Mouse (Mus musculus) adrenal gland (tissue): ENCODE results near the gene Samd4.

Experiments used
- intact Hi-C: fragments of 180-260 bp; cut with DNase I; formaldehyde crosslinking; loops from one replicate; pipeline ENCODE4 v1.15.1; 2025

Gene Samd4

DNA sequence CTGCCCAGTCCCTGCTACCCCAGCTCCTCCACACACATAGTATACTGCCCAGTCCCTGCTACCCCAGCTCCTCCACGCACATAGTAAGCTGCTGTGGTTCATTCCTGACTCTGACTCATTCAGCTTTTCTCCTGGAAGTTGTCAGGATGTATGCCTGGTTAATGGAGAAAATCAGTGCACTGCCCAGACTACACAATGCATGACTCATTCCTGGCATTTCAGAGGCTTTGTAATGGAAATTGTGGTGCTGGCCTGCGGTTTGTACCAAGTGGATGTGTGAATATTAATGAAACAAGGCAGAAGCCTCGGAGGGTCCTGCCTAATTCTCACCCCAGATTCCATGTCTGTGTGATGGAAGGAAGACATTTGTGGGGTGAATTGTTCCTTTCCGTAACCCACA lies 107.0 kb downstream of the Samd4 start:
- intact Hi-C loops = no loop called here

DNA sequence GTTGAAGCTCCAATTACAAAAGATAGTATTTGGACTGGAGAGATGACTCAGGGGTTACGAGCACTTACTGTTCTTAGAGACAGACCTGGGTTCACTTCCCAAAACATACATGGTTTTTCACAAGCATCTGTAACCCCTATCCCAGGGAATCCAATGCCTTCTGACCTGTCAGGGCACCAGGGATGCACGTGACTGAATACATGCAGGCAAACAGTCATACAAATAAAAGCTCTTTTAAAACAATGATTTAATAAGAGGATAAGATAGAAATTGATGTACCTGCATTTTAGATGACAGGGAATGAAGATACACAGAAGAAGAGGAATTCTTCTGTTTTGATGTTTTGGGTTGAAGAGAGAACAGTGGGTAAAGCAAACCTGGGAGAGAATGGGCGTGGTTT lies 107.8 kb downstream of the Samd4 start:
- intact Hi-C loops = no loop called here

DNA sequence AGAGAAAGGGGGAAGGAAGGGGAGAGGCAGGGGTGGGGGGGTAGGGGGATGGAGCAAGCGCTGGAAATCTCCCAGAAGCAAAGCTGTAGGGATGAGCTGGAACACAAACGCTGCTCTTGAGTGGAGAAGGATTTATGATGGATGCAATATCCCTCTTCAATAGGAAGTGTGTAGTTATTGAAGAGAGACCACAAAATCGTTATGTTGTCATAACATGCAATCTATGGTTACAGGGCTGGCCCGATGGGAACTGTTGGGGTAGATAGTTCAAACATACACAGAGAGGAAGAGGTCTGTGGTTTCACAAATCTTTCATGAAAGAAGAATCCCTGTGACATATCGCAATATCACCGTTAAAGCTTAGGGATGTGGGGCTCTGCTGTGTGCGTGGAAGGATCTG lies 112.0 kb downstream of the Samd4 start:
- intact Hi-C loops = no loop called here

DNA sequence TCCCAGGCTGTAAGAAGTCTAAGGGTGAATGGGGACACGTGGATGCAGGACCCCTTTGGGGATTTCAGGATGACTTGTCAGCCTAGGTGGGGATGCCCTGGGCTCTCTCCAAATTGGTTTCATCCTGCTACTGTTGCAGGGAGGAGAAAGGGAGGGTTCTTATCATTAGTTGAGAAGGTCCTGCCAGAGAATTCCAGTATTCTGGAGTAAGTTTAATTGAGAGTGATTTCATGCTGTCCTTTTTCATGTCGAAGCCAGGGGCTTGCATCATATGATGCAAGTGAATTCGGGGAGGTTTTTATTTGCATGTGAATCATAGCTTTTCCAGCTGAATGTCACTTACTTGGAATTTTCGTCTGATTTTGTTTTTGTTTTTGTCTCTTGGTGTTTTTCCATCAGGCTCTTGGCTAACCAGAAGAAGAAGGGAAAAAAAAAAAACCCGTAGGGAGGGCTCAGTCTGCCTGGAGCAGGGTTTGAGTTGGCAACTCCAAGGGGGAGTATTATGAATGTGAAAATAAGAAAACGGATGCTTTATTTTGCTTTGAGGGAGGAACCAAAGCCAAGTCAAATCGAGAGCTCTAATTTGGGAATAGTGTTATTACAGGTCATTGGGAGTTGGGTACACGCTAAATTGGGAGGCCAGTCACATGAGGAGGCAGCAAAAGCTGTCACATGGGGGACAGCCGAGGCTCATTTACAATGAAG lies 116.8 kb downstream of the Samd4 start:
- intact Hi-C loops = loop anchor here (5.0 to 10.0 kb wide), 2 partner anchors 88 to 255 kb away; no protein-coding TSS in a partner anchor

DNA sequence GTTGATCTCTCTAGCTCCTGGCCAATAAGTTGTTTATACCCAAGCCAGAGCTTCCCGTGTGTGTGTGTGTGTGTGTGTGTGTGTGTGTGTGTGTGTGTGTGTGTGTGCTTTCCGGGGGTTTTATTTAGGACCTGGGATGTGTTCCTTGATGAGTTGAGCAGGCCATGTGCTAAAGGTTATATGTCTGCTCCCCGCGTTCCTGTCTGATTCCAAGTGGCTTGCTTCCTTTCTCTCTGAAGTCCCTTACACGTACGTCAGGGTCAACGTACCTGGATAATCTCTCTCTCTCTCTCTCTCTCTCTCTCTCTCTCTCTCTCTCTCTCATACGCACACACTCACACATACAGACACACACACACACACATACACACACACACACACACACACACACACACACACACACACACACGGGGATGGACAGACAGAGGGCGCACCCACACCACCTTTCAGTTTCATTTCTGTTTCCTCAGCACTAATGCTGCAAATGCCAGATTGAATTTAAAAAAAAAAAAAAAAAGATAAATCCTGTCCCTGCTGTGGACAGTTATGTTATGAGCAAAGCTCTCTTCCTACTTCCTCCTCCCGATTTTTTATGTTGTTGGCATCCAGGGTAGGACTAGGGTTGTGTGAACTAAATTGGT lies 117.6 kb downstream of the Samd4 start:
- intact Hi-C loops = loop anchor here (5.0 to 10.0 kb wide), 2 partner anchors 87 to 255 kb away; no protein-coding TSS in a partner anchor

DNA sequence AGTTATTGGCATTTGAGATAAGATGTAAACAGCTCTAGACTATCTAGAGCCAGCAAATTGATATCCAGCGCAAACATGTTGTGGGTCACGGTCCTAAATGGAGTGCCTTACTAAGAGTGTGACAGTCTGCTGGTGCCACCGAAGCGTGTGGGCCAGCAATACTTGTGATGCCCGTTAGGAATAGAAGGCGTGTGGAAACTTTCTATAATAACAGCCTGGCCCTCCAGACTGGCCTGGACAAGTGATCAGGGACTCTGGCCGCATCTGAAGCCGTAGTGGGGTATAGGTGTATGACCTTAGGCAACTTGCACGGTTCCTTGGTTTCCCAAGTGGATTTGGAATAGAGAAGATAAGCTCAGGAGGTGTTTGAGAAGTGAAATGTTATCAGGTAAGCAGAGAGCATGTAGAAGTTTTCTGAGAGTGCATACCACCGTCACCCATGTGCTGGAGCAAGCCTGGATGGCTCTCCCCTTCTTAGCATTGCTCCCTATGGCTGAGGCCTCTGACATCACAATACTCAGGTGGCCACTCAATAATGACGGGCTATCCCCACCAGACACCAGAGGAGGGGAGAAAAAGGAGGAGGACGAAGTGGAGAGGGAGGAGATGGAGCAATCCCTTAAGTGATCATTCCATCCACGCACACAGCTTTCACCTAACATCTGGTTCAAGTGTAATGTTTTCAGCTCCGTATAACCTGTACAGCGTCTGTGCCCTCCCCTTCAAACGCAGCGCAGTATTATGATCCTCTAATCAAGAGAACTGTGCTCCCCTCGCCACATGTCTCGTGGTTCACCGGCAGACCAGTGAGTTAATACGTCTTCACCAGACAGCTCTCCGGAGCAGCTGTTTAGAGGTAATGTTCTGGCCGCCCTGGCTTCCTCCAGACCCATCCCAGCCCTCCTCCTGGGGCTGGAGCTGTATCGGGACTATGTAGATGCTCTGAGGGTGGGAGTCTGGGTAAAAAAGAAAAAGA lies 118.4 kb downstream of the Samd4 start:
- intact Hi-C loops = loop anchor here (5.0 to 10.0 kb wide), 2 partner anchors 86 to 254 kb away; no protein-coding TSS in a partner anchor

DNA sequence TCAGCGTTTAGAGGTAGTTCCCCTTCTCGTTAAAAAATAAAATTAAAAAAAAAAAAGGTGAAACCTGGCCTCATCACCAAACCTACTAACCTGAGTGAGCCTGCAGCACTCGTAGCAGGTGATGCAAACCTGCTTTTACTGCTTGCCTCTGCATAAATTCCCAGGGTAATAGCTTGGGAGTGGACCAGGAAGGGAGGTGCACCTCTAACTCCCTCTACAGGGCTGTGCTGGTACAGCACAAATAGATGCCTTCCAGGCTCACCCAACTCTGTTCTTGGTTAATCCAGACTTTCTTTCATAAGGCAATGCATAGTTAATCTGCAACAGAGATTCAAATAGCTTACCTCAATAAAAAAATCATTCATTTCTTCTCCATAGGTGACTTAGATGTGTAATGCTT lies 121.5 kb downstream of the Samd4 start:
- intact Hi-C loops = loop anchor here (5.0 to 10.0 kb wide), 2 partner anchors 83 to 251 kb away; no protein-coding TSS in a partner anchor

DNA sequence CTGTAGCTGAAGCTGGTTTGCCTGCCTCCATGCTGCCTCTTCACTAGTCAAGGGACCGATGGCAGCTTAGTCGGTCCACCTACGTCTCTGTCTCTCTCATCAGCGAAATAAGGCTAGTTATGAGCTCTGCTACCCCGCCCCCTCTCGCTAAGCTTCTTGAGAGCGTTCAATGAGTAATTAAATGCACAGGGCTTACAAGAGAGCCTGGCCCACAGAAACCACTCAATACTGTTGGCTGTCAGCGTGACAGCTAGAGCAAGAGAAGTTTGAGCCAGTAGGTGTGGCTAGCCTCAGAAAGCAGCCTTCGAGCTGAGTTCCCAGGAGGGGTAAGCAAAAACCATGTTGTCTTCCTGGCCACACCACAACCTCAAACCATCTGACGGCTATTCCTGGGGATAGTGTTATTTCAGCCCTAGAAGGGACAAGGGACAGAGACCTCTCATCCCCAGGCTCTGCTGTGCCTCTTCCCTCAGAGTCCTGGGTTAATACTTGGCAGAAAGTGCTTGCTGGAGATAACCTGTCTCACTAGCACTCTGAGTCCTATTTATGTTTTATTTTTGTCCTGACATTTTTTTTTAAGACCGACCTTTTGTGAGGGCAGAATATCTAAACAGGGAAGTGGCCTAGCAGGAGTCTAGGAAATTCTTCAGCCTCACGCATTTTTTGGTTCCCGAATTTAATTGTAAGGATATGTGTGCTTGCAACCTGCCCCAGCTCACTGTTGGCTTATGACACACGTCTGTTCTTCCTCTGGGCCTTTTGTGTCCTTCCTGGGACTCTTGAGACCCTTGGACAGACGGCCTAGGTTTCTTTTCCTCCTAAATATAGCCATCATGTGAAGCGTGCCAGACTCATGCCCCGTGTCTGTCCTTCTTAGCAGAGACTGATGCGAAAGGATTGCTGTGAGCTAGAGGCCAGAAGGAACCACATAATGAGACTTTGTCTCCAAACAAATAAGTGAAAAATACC lies 128.8 kb downstream of the Samd4 start:
- intact Hi-C loops = no loop called here

DNA sequence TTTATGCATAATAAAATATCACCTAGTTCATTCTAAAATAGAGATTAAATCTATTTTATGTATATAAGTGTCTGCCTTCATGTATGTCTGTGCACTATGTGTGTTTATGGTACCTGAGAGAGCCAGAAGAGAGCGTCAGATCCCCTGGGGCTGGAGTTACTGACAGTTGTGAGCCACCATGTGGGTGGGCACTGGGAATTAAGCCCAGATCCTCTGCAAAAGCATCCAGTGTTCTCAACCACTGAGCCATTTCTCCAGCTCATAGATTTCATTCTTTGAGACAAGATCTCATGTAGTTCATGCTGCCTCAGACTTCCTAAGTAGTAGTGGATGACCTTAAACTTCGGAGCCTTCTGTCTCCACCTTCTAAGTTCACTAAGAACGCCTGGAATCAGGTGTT lies 133.0 kb downstream of the Samd4 start:
- intact Hi-C loops = no loop called here

DNA sequence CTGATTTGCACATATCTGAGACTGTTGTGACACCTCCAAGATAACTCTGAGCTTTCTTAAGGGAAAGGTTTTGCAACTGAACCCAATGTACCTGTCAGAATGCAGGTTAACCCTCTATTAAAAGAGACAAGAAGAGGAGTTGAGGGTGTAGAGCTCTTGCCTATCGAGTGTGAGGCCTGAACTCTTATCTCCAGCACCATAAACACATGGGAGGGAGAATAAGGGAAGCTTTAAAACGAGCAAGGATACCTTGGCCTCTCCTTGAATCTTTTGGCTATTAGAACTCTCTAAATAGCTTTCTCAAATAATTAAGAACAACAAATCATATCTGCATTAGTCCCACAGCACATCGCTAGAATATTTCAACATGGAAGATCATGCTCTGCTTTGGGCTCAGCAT lies 135.0 kb downstream of the Samd4 start:
- intact Hi-C loops = no loop called here

DNA sequence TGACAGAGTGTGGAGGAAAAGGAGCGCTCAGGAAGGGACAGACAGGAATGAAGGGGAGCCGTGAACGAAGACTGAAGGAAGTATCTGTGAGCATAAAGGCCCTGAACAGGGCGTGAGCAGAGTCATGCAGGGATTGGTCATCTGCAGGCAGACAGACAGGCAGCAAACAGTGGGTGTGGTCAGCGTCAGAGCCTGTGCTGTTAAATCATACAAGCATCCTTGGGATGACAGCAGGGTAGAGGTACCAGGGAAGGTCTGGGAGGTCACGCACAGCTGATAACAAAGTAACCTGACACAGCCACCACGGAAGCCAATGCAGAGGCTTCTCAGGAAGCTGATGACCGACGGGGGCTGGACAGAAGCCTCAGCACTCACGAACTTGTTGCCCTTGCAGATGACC lies 138.2 kb downstream of the Samd4 start:
- intact Hi-C loops = no loop called here

DNA sequence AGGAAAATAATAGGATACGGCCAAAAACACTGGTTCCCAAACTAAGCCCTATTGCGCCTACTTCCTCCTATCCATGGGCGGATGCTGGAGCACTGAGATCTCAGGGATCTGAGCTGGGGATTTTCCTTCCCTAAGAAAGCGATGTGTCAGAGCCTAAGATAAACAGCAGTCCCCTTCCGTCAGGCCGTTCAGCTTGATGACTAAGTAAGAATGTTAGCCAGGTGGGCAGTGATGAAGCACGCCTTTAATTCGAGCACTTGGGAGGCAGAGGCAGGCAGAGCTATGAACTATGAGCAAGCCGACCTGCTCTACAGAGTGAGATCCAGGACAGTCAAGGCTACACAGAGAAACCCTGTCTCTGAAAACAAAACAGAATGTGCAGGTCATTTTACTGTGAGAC lies 140.9 kb downstream of the Samd4 start:
- intact Hi-C loops = no loop called here

DNA sequence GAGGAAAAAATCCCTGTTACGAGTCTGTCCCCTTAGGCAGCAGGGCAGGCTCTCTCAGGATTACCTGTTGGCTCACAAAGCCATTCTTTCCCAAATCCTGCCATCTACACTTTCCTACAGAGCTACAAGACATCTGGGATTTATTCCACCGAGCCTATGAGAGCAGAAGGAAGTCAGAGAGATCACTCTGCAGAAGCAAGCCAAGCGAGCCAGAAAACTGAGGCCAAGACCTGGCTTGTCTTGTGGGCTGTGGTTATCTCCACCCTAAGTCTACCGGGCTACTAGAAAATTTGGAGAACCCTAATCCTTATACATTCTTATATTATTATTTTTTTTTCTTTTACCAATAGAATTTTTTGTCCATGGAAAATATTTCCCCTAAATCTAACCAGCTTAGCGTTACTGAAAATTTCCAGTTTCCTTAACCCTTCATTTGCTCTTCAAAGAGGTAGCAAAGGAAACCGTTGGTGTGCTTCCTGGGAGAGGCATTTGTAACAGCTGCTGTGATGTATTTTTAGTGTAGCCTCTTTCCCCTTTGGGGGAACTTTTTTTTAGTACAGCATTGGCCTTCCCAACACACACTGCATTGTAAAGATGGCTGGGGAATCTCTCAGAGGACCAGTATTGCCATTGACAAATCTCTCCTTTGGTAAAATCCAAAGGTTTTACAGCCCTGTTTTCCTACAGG lies 144.9 kb downstream of the Samd4 start:
- intact Hi-C loops = no loop called here

DNA sequence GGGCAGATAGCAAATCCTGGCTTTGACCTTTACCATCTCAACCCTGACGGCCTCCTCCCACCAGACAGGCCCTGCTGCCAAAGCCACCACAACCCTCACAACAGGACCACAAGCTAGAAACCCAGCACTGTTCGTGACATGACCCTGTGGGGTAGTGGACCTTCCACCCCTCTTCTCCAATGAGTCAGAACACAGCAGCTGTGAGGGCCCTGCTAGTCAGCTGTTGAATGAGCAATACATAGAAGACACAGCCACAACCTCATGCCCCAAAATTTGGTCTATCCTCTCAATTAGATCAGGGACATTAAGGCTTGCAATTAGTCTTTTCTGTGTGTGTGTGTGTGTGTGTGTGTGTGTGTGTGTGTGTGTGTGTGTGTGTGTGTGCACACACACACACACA lies 148.9 kb downstream of the Samd4 start:
- intact Hi-C loops = no loop called here

DNA sequence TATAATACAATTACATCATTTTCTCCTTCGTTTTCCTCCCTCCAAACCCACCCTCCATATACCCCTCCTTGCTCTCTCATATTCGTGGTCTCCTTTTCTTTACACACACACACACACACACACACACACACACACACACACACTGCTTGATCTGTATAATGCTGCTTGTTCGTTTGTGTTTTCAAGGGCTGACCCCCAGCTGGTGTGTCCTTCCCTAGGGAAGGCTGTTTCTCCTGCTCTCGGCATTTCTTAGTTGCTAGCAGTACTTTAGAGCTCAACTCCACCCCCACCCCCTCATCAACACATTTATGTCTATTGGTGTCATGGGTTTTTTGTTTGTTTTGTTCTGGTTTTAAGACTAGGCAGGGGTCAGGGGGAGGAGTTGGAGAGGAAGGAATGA lies 149.5 kb downstream of the Samd4 start:
- intact Hi-C loops = no loop called here

DNA sequence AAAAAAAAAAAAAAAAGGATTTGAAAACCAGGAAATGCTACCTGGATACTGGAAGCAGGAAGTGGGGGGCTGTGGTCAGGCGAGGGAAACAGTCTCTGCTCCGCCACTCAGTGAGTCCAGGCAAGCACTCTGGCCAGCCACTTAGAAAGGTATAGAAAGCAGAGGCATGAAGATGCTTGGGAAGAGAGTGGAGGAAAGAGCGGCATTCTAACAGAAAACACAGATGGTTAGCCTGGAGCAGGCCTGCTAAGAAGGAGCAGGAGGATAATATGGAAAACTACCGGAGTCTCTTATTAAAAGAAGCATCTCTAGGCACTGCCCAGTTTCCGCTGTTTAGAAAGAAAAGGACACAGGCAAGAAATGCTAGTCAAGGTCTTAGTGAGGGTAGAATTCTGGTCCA lies 150.8 kb downstream of the Samd4 start:
- intact Hi-C loops = no loop called here

DNA sequence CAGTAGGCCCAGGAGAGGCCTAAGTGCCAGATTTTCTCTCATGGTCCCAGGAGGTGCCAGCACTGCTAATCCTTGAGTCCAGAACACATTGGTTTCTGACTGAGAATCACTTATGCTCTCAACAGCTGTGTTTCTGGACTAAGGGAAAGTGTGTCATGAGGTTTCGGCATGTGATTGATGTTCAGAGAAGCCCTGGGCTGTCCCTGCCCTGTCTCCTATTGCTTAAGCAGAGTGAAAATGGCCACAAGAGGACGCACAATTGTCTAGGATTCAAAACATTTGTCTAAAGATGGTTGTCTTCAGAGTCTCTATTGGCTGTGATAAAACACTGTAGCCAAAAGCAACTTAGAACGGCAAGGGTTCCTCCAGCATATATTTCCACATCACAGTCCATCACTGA lies 159.0 kb downstream of the Samd4 start:
- intact Hi-C loops = no loop called here

DNA sequence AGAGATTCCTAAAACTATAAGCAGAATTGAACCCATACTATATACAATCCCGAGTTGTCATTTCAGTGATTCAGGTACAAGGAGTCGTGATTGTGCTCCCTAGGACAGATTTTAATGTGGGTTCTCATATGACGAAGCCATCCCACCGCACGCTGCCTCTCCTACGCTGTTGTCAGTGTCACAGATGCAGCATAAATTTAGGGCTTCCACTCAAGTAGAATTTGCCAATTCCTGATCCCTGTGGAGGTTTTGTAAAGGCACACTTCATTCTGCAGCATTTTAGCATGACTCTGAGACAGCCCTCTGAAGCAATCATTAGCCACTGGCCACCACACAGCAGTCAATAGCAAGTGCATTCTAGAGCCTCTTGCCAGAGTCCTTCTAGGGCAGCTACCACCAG lies 166.4 kb downstream of the Samd4 start:
- intact Hi-C loops = no loop called here

DNA sequence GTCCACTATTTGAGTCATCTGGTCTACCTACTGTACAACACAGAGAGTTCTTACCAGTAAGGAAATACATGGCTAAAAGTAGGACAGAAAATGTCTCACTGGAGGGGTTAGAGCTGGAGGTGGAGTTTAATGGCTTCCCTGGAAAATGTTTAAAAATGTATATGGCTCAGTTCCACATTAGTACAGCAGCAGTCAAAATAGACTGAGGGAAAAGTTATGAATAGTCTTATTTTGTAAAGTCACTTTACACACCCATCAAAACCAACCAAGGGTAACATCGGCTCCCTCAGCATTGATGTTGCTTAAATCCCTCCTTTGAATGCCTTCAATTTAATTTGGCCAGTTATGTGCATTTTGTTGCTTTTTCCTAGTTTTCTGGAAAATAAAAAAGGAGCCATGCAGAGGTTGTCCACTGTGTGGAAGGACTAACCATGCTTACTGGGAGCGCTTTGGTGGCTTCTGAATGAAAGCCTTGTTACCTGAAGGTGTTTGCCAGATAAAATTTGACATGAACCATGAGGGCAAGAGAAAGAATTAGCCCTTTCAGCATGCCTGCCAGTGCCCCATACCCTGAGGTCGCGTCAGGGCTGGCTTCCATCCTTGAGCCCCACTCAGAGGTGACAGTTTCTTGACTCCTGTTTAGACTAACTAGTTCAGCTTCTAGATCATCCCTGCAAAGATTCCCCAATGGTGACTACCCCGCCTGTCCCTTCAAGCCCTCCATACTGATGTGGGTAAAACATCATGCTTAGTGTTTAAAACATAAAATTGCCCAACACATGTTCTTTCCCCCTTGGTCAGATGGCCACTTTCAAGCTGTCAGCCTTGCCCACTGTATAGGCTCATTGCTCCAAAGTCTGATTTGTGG lies 169.3 kb downstream of the Samd4 start:
- intact Hi-C loops = no loop called here
